Mouse (Mus musculus): Measurements from ENCODE around the gene Chrng. TPM values are rescaled to one million over a fixed set of nuclear protein-coding genes. Genes with fewer than 3 reads are reported as not detected.

Gene Chrng
- polyA plus RNA-seq, 1 experiment from 2014 or later, result 0.85 TPM

Other genes with a start within 250 kb of the Chrng start
- not detected in 2 replicates for gene Alppl2, start 114.7 kb upstream of the Chrng start, polyA plus RNA-seq (2015; fragmentation: Nextera tagmentation; extraction: Ambion mirVana)
- 0.06 TPM in 1 of 2 replicates, not detected in the other for gene Alpi, start 103.1 kb upstream of the Chrng start, polyA plus RNA-seq (2015; fragmentation: Nextera tagmentation; extraction: Ambion mirVana)
- gene Akp3, start 79.7 kb upstream of the Chrng start, polyA plus RNA-seq (2015; fragmentation: Nextera tagmentation; extraction: Ambion mirVana), result not detected in 2 replicates
- gene Ecel1, start 48.1 kb upstream of the Chrng start, polyA plus RNA-seq (2015; fragmentation: Nextera tagmentation; extraction: Ambion mirVana), result 0.94 and 1.1 TPM in 2 replicates
- 0.08 TPM in 1 of 2 replicates, not detected in the other for gene Prss56, start 21.3 kb upstream of the Chrng start, polyA plus RNA-seq (2015; fragmentation: Nextera tagmentation; extraction: Ambion mirVana)
- gene Chrnd, start 14.1 kb upstream of the Chrng start, polyA plus RNA-seq (2015; fragmentation: Nextera tagmentation; extraction: Ambion mirVana), result 0.81 and 1.1 TPM in 2 replicates
- gene Eif4e2, start 9.3 kb downstream of the Chrng start, polyA plus RNA-seq (2015; fragmentation: Nextera tagmentation; extraction: Ambion mirVana), result 157 and 160 TPM in 2 replicates
- 7.3 and 8.5 TPM in 2 replicates for gene Efhd1, start 59.7 kb downstream of the Chrng start, polyA plus RNA-seq (2015; fragmentation: Nextera tagmentation; extraction: Ambion mirVana)
- 59.2 and 68.3 TPM in 2 replicates for gene Gigyf2, start 122.3 kb downstream of the Chrng start, polyA plus RNA-seq (2015; fragmentation: Nextera tagmentation; extraction: Ambion mirVana)
- 0.94 and 1.2 TPM in 2 replicates for gene Kcnj13, start 190.1 kb downstream of the Chrng start, polyA plus RNA-seq (2015; fragmentation: Nextera tagmentation; extraction: Ambion mirVana)

Data from kidney, embryonic 16.5 days (tissue).